Mouse (Mus musculus) heart, postnatal 36 days (tissue): ENCODE data around the gene Gm20388. TPM values are rescaled to one million over a fixed set of nuclear protein-coding genes. Genes with fewer than 3 reads are reported as not detected.
"Not testable (repeated sequence)": the region's sequence is repeated elsewhere in the genome, so short reads cannot be mapped to it uniquely, and the experiment has no call there.

Experiments used
- DNase-seq, 2 experiments: peaks; one replicate each; pipeline ENCODE4 v3.0.0; 2021 to 2022
- intact Hi-C: fragments of 180-260 bp; cut with DNase I; formaldehyde crosslinking; loops from one replicate; pipeline ENCODE4 v1.15.1; 2025
- total RNA-seq, 2 experiments: library from RNA; stranded (reverse); gene quantifications; 2 replicates each; pipeline ENCODE4 v1.2.3; 2021

Gm20388 gene
- total RNA-seq, 2 experiments from 2014 or later: 3.5 to 4.9 TPM

DNA sequence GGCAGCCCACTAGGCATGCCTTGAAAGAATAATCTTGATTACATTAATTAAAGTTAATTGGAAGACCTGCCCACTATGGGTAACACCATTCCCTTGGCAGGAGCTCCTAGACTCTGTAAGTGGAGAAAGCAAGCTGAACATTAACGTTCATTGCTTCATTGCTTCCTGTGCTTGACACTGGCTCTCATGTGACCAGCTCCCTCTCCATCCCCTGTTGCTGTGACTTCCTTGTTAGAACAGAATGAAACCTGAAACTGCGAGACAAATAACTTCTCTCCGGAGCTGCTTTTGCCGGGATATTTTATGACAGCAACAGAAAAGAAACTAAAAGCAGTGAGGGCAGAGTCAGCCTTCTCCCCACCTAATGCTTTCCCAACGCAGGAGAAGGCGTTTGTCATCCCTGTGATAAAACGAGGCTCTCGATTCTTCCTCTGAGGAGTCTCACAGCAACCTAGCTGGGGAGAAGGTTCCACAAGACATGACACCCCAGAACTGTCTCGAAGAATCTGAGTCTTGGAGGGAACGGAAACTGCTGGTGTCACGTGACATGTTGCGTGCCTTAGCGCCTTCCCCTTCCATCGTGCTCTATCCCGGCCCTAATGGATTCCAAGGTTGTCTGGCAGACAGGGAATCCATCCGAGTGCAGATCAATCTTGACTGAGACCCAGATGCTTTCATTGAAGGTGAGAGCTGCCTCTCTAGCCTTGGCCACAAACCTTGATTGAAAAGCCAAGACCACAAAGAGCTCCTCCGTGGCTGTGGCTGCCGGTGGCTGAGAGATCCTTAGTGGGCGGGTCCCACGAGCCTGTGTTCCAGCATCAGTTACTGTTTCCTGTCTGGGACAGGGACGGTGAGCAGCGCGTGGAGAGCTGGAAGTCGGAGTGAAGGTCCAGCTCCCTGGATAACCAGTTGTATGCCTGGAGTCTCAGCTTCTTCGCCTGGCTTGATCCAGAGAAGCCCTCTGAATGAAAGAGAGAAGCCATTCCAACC is 2654.0 kb downstream of the Gm20388 start:
- intact Hi-C loops: no loop called here
- DNase-seq: no peak

DNA sequence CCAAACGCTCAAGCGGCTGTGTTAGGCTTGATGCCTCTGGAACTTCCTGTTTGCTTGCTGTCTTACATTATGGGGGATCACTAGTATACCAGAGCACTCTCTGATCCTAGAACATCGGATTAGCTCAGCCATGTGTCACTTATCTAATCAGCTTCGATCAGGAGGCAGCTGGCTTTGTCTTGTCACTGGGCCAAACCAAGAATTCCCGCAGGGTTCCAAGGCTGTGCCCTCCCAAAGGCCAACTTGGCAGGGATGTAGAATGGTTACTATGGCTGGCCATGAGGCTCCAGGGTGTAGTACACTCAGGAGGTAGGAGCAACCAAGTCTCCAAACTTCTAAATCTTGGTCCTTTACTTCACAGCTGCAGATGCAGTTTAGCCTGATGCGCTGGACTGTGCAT is 2656.1 kb downstream of the Gm20388 start:
- intact Hi-C loops: no loop called here

DNA sequence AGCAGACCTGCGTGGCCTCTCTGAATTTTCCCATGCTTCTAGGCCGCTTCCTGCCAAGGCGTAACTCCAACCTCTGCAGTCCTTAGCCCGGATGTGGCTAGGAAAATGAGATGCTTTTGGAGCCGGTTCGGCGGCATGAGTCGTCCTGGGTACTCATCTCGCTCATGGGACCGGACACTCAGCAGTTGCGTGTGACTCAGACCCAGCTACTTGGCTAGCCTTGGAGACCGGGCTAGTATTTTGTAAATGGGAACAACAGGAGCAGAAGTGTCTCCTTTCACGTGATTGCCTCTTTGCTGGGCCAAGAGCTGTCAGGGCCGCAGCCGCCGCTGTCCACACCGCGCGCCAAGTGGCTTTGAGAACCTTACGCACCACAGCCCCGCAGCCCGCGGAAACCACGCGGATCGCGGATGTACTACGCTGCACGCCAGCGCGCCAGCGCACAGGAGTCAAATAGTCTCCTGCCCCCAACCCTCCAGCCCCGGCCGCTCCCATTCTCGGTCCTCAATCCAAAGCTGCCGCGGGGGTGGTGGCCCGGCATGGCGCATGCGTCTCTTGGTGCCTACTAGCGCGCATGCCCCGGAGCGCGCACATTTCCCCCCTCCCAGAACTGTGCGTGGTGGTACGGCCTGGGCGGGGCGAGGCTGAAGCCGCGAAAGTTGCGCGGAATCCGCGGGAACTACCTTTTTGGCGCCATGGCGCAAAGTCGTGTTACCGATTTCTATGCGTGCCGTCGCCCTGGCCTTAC is 2656.9 kb downstream of the Gm20388 start, which contains the start of gene Cdt1:
TSS of gene Cdt1 (plus strand) at position 655 of the 748 bp plus-strand sequence.
- intact Hi-C loops: no loop called here
- DNase-seq: peak; percentile 94 to 97

More for the DNA sequence above, 2656.1 kb downstream of the Gm20388 start:
- no peak for DNase-seq

DNA sequence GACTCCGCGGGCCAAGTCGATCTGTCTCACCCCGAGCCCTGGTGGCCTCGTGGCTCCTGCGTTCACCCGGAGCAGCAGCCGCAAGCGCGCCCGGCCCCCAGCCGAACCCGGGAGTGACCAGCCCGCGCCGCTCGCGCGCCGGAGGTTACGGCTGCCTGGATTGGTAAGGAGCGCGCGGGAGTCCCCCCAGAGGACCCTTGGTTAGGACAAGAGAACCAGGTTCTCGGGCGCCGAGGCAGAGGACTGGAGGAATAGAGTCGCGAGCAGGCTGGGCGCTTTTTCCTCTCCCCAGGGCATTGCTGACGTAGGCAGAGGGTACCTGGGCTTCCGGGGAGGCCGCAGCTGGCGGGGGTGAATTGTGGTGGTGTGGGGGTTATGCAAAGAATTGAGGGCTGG is 2657.5 kb downstream of the Gm20388 start:
- intact Hi-C loops: no loop called here
- DNase-seq: no peak

DNA sequence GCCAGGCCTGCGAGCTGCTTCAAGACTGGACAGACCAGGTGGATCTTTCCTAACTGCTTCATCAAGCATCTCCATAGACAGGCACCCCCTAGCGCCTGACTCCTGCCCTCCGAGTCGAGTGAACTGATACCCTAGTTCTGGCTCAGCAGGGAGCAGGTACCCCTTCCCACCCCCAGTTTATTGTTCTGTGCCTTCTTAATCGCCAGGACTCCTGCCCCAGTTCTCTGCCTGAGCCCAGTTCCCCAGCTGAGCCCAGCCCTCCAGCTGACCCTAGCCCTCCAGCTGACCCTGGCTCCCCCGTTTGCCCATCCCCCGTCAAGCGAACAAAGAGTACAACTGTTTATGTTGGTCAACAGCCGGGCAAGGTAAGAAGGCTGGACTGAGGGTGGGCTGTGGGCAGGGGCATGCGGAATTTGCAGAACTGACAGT is 2658.3 kb downstream of the Gm20388 start:
- DNase-seq: no peak
- intact Hi-C loops: no loop called here

DNA sequence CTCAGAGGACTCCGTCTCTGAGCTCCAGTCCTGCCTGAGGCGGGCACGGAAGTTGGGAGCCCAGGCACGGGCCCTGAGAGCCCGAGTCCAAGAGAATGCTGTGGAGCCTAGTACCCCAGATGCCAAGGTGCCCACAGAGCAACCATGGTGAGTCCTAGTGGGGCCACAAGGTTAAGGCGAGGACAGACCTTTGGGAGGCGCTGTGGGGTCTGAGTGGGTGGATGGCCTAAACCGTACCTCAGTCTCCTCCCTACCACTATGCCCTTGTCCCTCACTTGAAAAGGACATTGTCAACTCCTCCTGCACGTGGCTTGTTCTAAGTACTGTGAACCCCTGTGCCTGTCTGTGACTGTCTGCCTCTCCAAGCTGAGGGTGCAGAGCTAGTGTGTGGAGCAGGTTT is 2658.7 kb downstream of the Gm20388 start:
- intact Hi-C loops: no loop called here
- DNase-seq: no peak

DNA sequence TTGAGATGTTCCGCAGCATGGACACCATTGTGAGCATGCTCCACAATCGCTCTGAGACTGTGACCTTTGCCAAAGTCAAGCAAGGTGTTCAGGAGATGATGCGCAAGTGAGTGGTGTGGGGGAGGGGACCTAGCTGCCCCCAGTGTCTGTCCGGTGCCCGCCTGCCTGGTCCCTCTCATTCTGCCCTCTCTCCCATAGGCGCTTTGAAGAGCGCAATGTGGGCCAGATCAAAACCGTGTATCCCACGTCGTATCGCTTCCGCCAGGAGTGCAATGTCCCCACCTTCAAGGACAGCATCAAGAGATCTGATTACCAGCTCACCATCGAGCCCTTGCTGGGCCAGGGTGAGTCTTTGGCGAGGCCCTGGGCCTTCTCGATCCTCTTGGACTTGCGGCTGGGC is 2659.4 kb downstream of the Gm20388 start:
- DNase-seq: no peak
- intact Hi-C loops: no loop called here

DNA sequence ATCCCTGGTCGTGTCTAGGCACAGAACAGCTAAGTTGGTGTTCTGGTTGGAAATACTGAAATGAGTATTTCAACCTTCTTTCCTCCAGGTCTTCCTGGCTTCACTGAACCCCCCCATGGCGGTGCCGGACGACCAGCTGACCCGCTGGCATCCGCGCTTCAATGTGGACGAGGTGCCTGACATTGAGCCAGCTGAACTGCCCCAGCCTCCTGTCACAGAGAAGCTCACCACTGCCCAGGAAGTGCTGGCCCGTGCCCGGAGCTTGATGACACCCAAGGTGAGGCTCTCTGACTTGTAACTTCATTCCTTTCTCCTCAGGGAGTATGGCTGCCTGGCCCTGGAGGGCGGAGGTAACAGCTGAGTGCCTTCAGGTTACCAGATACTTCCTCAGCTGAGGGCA is 2660.5 kb downstream of the Gm20388 start:
- DNase-seq: no peak
- intact Hi-C loops: no loop called here

DNA sequence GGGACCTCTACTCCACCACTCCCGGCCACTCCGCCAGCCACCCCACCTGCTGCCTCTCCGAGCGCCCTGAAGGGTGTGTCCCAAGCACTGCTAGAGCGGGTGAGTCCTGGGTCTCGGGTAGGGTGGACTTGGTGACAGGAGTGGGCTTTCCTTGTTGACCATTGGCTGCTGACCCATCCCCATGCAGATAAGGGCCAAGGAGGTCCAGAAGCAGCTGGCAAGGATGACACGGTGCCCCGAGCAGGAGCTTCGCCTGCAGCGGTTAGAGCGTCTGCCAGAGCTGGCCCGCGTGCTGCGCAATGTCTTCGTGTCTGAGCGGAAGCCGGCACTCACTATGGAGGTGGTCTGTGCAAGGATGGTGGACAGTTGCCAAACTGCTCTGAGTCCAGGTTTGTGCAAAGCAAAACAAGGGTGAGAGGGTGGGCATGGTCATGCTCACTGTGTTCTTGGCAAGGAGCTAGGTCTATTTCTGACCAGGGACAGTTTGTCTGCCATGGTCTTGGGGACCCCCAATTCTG is 2661.2 kb downstream of the Gm20388 start:
- no peak for DNase-seq
- intact Hi-C loops: no loop called here

DNA sequence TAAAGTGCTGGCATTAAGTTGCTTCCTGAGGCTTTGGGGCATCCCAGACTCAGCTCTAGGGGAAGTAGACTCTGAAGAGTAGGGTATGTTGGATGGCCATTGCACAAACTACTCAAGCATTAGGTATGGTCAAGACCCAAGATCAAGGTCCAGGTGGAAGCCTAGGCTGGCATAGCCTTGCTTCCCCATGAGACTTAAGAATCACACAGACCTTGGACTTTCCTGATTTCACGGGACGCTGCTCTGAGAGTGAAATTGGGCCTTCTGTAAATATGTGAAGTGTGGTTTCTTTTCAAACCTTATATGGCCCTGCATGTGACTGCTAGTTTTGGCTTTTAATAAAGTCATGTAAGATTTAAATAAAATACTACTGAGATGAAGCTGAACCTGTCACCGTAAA is 2662.1 kb downstream of the Gm20388 start:
- no peak for DNase-seq
- intact Hi-C loops: no loop called here

DNA sequence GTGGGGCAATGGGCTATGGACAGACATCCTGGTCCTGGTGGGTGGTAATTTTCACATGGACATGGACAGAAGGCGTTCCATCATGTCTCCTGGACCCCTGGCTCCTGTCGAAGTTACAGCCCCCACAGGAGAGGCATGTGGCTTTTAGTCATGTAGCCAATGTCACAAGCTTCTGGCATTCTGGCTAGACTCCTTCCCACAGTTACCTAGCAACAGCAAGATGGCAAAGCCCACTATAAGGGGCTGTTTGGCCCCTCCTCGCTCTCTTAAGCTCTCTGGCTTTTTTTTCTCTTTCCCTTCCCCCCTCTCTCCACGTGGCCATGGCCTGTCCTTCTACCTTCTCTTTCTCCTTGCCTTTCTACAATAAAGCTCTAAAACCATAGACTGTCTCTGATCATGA is 2662.5 kb downstream of the Gm20388 start:
- intact Hi-C loops, DNase-seq: not testable (repeated sequence)

DNA sequence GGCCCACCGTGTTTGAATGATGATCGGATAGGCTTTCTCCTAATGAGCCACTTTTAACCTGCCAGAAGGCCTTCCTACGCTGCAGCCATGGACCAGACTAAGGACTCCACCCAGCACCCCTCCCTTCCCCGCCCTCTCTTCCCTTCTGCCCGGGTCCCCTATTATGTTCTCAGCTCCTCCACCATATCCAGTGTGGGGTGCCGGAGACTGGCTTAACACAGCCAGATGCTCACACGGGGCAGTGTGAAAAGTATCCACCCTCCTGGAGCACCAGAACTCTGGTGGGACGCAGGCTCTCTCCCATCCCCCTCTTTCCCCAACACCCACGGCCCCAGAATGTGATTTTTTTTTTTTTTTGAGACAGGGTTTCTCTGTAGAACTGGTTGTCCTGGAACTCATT is 2662.9 kb downstream of the Gm20388 start:
- no peak for DNase-seq
- intact Hi-C loops: no loop called here

DNA sequence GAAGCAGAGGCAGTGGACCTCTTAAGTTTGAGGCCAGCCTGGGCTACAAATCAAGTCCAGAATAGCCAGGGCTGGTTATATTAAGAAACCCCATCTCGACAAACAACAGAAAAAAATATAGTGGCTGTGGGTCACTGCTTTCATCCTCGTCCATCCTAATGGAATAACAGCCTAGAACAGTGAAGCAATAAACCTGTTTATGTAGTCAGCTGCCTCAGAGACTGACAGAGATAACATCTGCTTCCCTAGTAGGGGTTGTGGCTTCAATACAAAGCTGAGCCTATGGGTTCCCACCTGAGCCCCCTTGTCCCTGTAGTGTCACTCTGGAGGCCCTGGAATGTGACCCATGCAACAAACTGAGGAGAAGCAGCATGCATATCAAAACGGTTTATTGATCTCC is 2663.6 kb downstream of the Gm20388 start:
- intact Hi-C loops: loop anchor here (2.0 kb wide), 1 partner anchor 37 kb away; the partner anchor contains the start of genes Galns and Trappc2l
- DNase-seq: no peak

DNA sequence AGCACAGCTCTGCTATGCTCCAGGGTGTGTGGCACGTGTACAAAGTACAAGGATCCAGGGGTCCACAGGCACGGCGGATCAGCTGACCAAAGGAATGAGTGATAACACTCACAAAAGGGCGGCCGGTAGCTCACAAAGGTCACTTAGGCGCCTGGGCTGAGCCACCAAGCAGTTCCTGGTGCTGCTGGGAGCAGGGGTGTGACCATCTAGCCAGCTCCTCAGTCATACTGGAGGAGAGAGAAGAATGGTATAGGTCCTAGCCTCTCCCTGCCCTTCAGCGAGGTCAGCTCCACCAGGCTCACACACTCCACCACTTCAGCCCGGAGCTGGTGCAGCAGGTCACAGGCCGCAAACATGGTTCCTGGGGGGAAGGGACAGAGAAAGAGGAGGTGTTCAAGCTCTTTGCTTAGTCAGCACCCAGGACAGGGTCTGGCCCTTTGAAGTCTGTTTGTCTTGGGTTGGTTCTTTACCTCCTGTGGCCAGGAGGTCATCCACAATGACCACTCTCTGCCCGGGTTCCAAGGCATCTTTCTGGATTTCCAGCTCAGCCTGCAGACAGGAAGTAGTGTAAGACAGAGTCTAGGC is 2664.1 kb downstream of the Gm20388 start:
- intact Hi-C loops: loop anchor here (2.0 kb wide), 1 partner anchor 36 kb away; the partner anchor contains the start of genes Galns and Trappc2l

DNA sequence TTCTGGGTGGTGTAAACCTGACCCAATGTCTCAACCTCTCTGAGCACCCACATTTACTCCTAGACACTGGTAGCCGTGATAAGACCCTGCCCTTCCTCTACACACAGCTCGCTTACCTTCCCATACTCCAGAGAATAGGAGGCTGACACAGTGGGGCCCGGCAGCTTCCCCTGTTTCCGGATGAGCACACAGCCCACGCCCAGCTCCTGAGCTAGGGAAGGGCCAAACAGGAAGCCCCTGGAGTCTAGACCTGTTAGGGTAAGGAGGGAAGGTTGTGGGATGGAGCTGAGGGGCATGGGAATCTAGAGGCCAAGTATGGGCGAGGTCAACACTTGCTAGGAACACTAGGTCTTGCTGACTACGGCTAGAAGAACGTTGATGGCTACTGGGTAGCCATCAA is 2664.6 kb downstream of the Gm20388 start:
- DNase-seq: no peak
- intact Hi-C loops: loop anchor here (2.0 kb wide), 1 partner anchor 36 kb away; the partner anchor contains the start of genes Galns and Trappc2l

More for the DNA sequence above, 2664.1 kb downstream of the Gm20388 start:
- DNase-seq: no peak

DNA sequence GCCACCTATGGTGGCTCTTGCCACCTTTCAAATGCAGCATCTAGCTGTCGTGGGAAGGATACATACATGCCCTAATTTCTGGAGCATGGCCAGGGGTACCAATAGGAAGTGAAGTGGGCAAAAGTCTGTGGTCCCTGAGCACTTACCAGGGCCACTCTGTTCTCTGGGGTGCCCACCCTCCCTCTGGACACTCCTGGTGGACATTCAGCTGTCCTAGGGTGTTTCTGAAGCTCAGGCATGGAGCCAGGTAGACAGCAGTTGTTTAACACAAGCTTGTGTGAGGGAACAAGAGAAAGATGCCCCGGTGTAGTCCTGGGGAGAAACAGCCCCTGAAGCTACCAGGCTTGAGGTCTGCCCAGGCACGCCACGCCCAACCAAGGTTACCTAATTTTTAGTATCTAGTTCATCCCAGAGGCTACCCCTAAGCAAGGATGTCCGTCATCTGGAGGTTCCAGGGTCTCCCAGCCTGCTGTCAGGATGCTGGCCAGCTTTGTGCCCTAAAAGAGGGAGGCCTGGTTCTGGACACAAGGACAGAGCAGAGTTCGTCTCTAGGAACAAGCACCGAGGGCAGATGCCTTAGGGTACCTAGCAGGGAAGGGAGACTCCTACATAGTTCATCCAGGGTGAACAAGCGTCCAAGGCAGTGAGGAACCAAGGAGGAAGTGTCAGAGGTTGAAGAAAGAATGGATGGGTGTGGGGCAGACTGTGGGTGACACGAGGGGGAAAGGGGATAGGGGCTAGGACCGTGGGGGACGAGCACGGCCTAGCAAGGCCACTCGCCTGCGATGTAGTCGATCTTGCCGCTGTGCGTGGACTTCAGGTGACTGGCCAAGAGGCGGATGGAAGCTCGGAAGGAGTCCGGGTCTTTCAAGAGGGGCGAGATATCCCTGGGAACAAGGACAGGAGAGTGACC is 2665.3 kb downstream of the Gm20388 start:
- DNase-seq: no peak
- intact Hi-C loops: loop anchor here (2.0 kb wide), 1 partner anchor 35 kb away; the partner anchor contains the start of genes Galns and Trappc2l

DNA sequence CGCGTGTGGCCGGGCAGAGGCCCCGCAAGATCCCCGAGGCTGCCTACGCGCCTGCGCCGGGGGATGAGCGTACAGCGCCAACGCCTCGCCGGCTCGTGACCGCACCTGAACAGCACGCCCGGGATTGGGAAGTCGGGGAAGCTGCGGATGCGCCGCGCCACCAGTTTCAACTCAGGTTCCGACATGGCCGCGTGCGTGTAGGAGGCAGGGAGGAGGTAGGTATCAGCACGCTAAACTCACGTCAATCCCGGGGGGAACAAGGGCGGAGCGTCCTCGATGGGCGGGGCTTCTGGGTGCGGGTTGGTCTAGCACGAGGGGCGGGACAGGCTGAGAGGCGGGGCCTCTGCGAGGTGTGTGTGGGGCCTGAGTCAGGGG is 2666.0 kb downstream of the Gm20388 start, which contains the start of gene Aprt:
TSS of gene Aprt (minus strand) at position 262 of the 375 bp plus-strand sequence.
- peak; percentile 90 to 92 for DNase-seq
- intact Hi-C loops: no loop called here

DNA sequence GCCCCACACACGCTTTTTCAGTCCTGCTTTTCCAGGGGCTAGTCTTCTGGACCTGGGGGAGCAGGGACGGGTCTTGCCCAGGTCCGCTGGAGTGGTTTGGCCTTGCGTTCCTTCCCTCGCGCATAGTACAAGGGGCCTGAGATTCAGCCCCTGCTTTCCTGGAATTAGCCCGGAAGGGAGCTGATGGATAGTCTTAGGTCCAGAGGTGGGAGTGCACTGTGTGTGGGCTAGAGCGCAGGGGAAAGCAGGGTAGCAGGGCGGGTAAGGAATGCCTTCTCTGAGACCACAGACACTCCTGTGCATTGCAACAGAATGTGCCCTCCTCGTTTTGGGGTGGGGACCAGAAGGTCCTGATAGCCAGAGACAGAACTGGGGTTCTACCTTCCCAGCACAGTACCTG is 2666.5 kb downstream of the Gm20388 start:
- intact Hi-C loops: no loop called here
- no peak for DNase-seq

DNA sequence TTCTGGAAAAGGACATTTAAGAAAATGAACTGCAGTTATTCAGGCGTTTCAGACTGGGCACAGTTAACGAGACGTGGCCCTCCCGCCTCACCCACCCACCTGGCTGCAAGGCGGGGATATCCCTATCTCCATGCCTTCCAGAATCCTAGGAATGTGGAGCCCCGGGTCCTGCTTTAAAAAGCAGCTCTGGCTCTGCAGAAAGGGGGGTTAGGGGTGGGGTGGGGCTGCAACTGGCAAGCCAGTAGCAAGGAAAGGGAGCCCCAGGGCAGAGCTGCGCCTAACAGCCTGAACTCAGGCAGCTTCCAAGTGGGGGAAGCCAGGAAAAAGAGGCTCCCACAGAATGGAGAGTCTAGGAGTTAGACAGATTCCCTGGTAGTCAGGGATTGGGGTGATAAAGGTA is 2668.6 kb downstream of the Gm20388 start:
- no peak for DNase-seq
- intact Hi-C loops: no loop called here
